Mouse (Mus musculus): ENCODE measurements around the gene Gm45140.

The Gm45140 gene

DNA sequence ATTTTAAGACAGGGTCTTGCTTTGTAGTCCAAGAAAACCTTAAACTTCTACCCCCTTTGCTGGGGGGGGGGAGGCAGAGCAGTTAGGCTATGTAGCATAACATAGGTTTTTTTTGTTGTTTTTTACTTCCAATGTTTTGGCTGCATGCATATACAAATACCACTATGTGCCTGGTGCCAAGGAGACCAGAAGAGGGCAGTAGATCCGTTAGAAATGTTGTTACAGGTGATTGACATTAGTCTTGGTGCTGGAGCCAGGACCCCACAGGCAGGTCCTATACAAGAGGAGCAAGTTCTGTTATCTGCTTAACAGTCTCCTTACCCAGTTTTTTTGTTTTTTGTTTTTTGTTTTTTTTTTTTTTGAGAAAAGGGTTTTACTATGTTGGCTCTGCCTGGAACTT, 6.7 kb upstream of the Gm45140 start:
- peak in 1 of 2 experiments; percentile 15 for DNase-seq

DNA sequence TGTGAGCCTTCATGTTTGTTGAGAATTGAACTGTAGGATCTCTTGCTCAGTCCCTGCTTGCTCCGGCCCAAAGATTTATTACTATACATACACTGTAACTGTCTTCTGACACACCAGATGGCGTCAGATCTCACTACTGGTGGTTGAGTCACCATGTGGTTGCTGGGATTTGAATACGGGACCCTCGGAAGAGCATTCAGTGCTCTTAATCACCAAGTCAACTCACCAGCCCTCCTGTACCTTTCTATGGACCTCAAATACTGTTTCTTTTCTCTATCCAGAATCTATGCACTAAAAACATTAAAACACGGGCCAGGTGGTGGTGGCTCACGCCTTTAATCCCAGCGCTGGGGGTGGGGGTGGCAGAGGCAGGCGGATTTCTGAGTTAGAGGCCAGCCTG, 6.0 kb upstream of the Gm45140 start:
- DNase-seq, result no peak

DNA sequence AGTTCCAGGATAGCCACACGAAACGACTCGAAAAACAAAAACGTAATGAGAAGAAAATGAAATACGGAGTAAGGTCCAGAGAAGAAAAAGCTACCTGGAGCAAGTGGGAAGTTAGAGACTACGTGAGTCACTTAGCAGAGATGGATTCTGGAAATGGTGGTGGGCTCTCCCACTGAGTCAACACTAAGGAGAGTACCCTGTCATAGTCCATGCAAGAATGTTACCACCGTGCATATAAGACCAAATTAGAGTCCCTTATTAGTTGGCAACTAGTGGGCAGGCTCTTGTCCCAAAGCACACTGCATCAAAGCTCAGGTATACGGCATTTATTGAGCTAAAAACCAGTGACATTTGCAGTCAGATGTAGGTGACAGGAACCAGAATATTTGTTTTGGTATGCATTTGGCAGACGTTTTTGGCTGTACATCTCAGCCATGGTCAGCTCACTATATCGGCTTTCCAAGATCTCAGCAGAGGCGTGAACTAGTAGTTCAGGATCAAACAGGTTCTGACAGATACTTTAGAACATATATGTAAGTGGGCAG, 4.3 kb upstream of the Gm45140 start:
- DNase-seq, result no peak

DNA sequence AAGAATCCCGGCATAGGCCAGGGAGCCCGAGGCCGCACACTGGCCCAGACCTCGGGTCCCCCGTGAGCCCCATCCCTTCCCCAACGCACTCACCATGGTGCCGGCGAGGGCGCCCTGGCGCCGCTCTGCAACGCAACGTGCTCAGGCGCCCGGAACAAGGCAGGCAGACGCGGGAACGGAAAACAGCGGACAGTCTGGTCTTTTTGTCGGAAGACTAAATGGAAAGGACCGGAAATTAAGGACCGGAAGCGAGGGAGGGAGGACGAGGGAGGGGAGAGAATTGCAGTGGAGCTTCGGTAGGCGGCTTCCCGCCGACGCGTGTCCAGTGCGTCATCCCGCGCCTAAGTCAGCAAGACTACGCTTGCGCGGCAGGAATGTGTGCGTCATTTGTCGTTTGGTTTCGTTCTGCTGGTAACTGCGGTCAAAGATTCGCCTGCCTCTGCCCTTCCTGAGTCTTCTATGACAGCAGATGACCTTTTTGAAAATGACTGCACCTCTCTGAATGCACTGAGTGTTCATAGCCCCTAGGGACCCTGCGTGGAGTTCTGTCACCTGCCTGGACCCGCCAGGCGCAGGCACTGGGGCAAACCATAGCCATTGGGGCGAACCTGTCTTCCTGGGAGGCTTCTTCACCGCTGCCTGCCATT, 3.1 kb upstream of the Gm45140 start, which contains the start of gene Isy1:
Isy1 (minus strand) TSS at position 248 of the 647 bp plus-strand sequence.
- DNase-seq, result peak; percentile 82 to 87

DNA sequence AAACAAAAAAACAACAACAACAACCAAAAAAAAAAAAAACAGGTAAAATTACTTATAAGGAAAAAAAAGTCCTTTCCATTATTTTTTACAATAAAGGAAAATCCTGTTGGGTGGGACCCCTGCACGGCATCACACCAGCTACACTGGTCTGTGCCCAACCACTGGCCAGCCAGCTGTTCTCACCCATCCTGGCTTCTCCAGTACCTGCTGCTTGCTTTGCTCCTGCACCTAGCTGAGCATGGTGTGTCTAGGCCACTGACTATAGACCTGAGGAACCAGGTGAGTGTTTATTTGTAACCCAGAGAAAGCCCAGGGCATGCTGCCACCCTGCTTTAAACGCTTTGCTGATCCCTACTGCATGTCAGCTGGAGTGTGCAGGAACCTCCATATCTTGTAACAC, 15.2 kb downstream of the Gm45140 start:
- DNase-seq, result no peak

DNA sequence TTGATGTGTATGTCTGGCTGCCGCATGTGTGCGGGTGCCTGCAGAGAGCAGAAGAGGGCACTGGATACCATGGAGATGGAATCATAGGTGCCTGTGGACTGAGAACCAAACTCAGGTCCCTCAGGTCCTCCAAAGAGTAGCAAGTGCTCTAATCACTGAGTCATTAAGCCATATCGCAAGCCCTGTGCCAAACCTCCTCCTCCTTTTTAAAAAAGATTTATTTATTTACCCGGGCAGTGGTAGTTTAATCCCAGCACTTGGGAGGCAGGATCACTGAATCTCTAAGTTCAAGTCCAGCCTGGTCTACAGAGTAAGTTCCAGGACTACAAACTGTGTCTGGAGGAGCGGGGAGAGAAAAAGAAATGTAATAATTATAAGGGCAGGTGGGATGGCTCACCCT, 21.1 kb downstream of the Gm45140 start:
- no peak for DNase-seq

DNA sequence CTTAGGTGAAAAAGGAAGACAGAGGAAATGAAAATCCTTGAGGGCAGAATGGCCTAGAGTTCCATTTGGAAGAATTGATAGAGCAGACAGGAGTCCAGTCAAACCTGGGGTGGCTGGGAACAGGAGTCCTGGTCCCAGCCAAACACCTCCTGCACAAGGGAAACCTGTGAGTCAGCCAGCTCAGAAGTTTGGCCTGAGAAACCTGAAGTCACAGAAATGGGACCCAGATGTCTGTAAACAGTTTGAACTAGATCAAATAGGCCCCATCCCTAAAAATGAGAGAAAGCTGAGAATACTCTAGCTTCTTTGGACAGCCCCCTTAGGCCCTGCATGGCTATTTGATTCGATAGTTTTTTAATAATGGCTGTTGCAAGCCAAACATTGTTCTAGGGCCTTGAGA, 22.9 kb downstream of the Gm45140 start:
- no peak for DNase-seq

DNA sequence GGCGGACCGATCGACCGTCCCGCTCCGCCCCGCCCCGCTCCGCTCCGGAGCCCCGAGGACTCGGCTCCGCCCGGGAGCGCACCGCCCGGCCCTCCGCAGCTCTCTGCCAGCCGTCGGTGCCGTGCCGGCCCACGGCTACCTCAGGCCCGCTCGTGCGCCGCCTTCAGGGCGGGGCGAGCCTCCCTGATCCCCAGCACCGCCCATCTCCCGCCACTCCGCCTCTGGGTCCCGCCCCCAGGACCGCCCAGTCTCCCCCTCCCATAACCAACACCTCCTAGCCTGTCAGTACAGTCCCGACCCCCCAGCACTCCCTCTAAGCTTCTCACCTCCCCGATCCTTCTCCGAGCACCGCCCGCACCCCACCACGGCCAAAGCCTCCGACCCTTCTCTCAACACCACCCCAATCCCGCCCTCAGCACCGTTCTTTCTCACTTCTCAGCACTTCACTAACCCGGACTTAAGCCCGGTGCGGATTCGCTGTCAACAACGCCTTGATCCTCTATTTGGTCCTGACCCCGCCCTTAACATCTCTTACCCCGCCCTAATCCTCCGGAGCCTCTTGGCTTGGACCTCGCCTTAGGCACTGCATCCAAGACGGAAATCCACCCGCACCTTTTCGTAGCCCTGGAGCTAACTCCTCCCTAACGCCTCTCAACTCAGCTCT, 23.8 kb downstream of the Gm45140 start, which contains the start of gene Rab43:
Rab43 (minus strand) TSS at position 490 of the 664 bp plus-strand sequence.
- peak; percentile 95 to 96 for DNase-seq

DNA sequence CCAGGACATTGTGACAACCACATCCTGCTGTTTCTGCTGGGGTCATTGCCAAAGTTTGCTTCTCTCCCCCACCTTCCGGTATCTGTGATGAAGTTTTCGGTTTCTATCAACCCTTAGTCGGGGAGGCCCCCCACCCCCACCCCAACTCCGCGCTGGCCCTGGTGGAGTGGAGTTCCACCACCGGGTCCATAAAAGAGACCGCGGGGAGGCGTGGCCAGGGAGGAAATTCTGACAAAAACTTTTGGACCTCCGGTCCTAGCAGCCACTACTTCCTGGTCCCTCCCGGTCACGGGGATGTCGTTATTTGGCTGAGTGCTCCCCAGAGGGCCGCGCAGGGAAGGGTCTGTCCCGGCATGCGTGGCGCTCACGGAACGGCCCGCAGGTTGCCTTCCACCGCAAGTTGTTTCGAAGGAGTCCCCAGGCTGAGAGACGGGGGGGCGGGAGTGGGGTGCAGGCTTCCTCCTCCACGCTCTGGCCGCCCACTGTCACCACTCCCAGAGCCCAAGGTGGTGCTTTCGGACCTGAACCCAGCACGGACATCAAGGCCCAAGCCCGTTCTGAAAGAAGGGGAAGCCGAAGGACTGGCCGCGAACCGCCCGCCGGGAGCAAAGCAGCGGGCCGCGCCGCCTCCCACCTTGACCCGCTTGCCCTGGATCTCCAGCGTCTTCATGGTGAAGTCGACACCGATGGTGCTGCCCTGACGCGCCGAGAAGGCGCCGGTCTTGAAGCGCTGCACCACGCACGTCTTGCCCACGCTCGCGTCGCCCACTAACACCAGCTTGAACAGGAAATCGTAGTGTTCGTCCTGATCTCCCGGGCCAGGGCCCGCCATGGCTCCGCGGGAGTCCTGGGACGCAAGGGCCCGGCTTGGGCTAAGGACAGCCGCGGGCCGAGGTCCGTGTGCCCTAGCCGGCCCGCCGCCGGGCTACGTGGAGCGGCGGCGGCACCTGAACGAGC, 24.6 kb downstream of the Gm45140 start:
- peak; percentile 57 to 59 for DNase-seq

DNA sequence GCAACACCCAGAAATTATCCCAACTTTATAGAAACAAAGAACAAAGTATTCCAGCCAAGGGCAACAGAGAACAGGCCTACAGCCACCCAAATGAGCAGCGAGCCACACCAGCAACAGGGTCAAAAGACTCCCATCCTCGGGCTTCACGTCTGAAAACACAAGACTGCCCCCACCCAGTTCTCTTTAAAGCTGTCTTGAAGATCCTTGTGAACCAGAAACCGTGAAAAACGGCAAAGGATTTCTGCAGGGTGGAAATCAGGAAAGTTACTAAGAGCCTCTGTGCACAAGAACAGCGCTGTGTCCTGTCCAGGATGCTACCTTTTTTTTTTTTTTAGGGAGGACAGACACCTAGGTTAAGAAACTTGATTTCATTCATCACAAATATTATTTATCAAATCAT, 25.3 kb downstream of the Gm45140 start:
- DNase-seq, result no peak

DNA sequence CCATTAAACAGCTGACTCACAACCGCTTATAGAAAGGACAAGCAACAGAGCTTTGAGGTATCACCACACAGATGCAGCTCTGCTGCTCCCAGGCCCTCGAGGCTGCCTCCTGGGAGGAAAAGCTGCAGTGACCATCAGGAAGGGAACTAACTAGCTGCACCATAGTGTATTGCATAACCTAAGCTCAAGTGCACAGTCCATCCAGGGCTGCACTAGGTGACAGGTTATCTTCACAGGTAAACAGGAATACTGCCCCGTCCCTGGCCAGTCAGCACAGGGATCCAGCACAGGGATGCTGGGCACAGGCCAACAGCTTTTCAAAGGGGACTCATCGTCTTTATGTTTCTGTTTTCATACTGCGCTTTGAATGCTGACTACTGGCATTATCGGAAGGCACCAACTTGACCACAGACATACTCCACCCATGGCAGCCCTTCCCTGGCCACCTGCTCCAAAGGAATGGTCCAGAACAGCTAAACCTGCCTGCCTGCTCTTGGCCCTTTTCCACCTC, 25.9 kb downstream of the Gm45140 start:
- no peak for DNase-seq

DNA sequence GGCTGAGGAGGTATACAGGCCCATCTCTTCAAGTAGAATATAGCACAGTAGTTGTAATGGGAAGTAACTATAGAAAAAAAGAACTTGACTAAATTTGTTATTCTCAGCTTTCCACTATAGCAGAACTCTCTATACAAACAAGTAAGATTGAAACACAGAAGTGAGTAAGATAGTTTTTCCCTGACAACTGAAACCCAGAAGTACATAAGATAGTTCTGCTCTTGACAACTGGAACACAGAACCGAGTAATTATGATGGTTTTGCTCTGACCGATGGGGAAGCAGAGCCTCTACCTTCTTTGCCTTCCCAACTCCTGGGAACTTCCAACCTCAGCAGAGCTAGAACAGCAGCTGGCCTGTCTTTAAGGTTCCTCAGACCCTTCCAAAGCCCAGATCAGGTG, 26.5 kb downstream of the Gm45140 start:
- DNase-seq, result no peak

DNA sequence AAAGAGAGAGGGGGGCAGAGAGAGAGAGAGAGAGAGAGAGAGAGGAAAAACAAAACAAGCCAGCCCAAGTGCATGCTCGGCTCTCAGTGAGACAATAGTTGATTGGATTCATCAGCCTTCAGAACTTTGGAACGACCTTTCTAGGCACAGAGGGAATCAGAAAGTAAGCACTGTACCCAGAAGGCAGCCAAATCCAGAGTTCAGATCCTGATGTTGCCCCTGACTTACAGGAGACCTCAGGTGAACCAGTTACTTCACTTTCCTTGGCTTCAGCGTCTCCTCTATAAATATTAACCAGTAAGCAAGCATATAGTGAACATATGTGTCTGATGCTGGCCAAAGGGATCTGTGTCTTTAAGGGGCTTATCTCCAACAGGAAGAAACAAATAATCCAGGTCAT, 27.1 kb downstream of the Gm45140 start:
- no peak for DNase-seq

DNA sequence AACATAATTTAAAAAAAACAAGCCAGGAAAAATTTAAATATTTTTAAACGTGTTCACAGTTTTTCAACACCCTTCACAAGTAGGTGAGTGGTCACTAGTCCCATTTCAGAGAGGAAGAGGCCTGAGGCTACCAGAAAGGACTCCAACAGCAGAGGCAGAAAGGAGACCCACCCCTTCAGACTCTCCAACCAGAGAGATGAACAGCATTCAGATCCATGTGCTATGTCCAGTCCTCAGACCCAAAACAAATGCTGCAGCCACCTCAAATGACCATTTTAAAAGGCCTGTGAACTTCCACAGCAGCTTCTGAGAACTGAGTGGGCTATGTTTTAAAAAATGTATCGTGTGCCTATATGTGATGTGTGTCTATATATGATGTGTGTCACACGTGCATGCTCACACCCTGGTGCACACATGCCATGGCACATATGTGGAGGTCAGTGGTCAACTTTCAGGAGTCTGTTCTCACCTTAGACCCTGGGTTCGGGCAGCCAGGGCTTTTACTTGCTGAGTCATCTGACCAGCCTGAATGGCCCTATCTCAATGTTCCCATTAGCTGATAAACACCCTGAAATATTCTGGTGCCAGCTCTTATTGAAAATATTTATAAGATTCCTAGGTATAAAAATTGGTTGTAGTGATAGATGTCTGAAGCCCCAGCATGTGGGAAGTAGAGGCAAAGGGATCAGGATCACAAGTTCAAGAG, 27.7 kb downstream of the Gm45140 start:
- no peak for DNase-seq

DNA sequence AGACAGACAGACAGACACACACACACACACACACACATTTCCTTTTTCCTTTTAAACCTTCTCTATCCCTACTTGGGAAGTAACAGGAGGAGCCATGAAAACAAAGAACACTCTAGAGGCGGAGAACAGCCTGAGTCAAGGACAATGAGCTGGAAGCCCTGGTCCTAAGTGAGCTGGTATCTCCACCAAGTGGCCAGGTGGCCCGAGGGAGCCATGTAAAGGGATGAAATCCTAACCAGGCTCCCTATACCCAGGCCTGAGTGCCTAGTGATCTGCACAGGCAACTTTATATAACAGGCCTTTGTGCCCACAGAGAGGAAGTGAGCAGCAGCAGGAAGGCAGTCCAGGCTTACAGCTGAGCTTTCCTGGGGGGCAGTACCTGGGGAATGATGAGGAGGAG, 28.7 kb downstream of the Gm45140 start:
- DNase-seq, result no peak

DNA sequence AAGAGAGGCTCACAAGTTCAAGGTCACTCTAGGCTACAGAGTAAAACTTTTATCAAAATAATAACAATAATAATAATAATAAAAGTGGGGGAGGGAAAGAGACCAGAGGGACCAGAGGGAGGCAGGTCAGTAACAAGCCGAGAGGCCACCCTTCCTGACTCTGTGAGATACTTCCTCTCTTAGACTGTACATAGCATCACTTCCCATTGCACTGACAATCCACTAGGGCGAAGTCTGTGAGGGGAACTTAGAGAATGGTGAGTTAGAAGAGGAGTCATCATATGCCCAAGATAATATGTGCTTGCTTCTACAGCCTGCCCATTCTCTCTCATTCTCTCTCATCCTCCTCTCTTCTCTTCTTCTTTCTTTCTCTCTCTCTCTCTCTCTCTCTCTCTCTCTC, 29.6 kb downstream of the Gm45140 start:
- no peak for DNase-seq

DNA sequence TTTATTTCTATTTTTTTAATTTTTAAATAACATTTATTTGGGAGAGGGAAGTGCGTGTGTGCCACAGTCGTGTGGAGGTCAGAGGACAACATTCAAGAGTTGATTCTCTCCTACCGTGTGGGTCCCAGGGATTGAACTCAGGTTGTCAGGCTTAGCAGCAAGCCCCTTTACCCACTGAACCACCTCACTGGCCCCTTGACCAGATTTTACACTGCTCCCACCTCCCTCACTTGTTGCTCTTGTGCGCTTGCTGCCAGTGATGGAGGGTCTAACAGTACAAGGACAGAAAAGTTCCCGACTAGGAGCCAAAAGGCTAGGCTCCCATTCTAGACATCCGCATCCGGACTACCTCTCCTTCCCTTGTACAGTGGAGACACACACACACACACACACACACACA, 30.1 kb downstream of the Gm45140 start:
- no peak for DNase-seq

DNA sequence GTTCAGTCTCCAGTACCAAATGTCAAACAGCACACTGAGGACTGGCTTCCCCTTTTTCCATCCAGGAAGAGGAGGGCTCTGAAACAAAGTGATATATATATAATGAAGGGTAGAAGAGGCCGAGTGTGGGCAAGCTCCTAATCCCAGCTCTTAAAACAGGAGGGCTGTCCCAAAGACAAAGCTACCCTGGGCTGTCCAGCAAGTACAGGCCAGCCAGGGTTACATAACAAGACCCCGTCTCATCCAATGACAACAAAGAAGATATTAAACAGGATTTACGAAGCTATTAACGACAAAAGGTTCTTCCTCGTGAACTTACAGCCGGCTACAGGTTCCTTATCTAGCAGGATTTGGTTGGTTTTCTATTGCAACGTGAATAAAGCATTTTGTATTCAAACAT, 30.7 kb downstream of the Gm45140 start:
- DNase-seq, result no peak

DNA sequence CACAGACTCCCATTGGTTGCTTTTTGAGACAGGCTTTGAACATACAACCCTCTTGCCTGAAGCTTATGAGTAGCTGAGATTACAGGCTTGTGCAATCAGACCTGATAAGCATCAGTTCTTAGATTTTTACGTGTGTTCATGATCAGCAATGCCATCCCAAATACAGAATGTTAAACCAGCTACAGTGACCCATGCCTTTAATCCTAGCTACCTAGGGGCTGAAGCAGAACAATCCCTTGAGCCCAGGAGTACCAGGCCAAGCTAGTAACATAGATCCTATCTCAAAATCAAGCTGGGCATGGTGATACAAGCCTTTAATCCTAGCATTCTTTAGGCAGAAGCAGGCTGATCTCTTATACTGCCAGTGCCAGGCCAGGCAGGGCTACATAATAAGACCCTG, 31.6 kb downstream of the Gm45140 start:
- DNase-seq, result no peak

DNA sequence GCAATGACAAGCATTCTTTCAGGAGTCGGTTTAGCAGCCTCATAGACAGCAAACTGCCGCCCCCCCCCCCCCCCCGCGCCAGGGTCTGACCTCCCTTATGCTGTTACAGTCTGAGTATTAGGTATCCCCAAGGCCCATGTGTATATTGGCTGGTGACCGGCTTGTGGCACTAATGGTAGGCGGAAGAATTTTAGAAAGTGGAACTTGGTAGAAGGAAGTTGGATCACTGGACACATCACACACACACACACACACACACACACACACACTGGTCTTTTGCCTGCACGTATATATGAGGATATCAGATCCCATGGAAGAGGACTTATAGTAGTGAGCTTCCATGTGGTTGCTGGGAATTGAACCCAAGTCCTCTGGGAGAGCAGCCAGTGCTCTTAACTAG, 33.1 kb downstream of the Gm45140 start:
- DNase-seq, result no peak

DNA sequence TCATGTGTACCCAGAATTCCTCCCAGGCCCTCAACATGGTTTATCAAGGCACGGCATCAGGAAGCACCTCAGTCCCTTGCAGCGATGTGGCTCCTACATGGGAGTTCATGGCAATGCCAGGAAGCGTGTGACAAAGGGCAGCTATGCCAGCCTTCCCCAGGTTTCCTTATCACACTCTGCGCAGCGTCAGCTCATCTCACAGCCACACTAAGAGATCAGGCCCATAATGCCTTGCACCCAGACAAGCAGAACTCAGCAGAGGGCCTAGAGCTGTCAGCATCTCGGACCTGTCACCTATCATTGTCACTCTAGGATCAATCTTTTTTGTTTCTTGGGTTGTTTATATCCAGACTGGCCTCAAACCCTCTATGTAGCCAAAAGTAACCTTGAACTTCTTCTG, 36.0 kb downstream of the Gm45140 start:
- DNase-seq, result no peak

DNA sequence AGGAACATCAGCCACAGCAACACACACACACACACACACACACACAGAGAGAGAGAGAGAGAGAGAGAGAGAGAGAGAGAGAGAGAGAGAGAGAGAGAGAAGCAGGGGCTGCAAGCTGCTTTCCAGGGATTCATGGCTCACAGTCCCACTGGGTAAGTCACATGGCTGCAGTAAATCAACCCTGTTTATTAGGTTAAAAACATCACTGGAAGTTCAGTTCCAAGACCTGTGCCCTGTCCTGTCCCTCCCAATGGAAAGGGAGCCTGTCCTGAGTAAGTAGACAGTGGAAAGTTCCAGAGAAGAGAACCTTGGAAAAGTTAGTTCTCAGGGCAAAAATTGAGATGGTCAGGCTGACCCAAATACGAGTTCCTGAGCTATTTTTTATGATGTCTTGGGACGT, 38.3 kb downstream of the Gm45140 start:
- DNase-seq, result no peak
